Comparison of ENCODE assay signal across 8 mouse cellular contexts in genomic region chr4:116707666-116708065, GRCm38 (mm10). TPM values are rescaled to one million over a fixed set of nuclear protein-coding genes. Genes with fewer than 3 reads are reported as not detected.
A peak's percentile ranks its signal among the peaks of the same experiment; 100 is the strongest.
DNase-seq lines count a peak whose midpoint lies in the region; ATAC-seq and TF ChIP-seq lines count a peak whose summit lies in the region.

No protein-coding gene starts in this region.

- 0 out of 2 replicates have a peak, but pooled peaks cover 3% of the 10 kb centered on the region for H3K36me3 ChIP-seq in heart, embryonic 11.5 days (ENCODE audit: control insufficient read depth, insufficient read depth, low read length)
- H3K36me3 ChIP-seq in thymus, adult 2 months (ENCODE audit: control insufficient read depth, insufficient read depth, low read length) = no peaks in the 10 kb centered on the region
- no peaks in the 10 kb centered on the region for H3K36me3 ChIP-seq in intestine, embryonic 16.5 days (ENCODE audit: control insufficient read depth, insufficient read depth, low read length)
- H3K36me3 ChIP-seq in myocyte (ENCODE audit: control insufficient read depth, insufficient read depth) = peaks cover 4% of the 10 kb centered on the region

- peak overlapping the region; percentile 81 for H3K9ac ChIP-seq in heart, embryonic 11.5 days (ENCODE audit: low read depth, low read length)
- peak overlapping the region; percentile 72 for H3K9ac ChIP-seq in intestine, embryonic 16.5 days (ENCODE audit: low read depth, low read length)

- peak overlapping the region; percentile 88 for H3K4me2 ChIP-seq in heart, embryonic 11.5 days
- peak overlapping the region; percentile 77 for H3K4me2 ChIP-seq in intestine, embryonic 16.5 days (ENCODE audit: low read depth, low read length)
- peak overlapping the region; percentile 61 for H3K4me2 ChIP-seq in myocyte (ENCODE audit: low read depth)

- no peaks in the 10 kb centered on the region for H3K9me3 ChIP-seq in heart, embryonic 11.5 days (replicated peaks; ENCODE audit: control insufficient read depth, low read length)
- no peaks in the 10 kb centered on the region for H3K9me3 ChIP-seq in intestine, embryonic 16.5 days (ENCODE audit: control insufficient read depth, low read length)

- no peaks in the 10 kb centered on the region for H3K79me2 ChIP-seq in myocyte (ENCODE audit: control insufficient read depth, insufficient read depth)

- no peaks in the 10 kb centered on the region for H3K27me3 ChIP-seq in heart, embryonic 11.5 days (ENCODE audit: control insufficient read depth, insufficient read depth, low read length)
- no peaks in the 10 kb centered on the region for H3K27me3 ChIP-seq in thymus, adult 2 months (ENCODE audit: control insufficient read depth, insufficient read depth, low read length)
- H3K27me3 ChIP-seq in intestine, embryonic 16.5 days (replicated peaks; ENCODE audit: control insufficient read depth, insufficient read depth, low read length) = no peaks in the 10 kb centered on the region
- no peaks in the 10 kb centered on the region for H3K27me3 ChIP-seq in myocyte (ENCODE audit: control insufficient read depth, insufficient read depth, insufficient read length)

- DNase-seq in heart, postnatal 36 days = no peak
- DNase-seq in thymus, adult 2 months = no peak
- DNase-seq in thymus, postnatal 36 days = no peak
- DNase-seq in ovary, postnatal 10 days (ENCODE audit: low spot score) = no peak
- DNase-seq in thymus, adult 18-20 months = no peak

- TF ChIP-seq CTCF in thymus, adult 2 months (IDR thresholded peaks at IDR 0.05; ENCODE audit: borderline replicate concordance, control insufficient read depth, extremely low read depth, insufficient read depth, low read length, poor library complexity) = no peak

- peak overlapping the region; percentile 70 for H3K4me3 ChIP-seq in heart, embryonic 11.5 days (ENCODE audit: low read depth, low read length)
- peak overlapping the region; percentile 60 for H3K4me3 ChIP-seq in thymus, adult 2 months (ENCODE audit: control insufficient read depth, insufficient read depth, low read length)
- H3K4me3 ChIP-seq in intestine, embryonic 16.5 days (ENCODE audit: low read length) = peak overlapping the region; percentile 74
- H3K4me3 ChIP-seq in myocyte = peak overlapping the region; percentile 34

- no peak overlapping the region for H3ac ChIP-seq in myocyte (ENCODE audit: control insufficient read depth, insufficient read length)

- no peak for ATAC-seq in heart, embryonic 11.5 days (replicated peaks; ENCODE audit: insufficient number of reproducible peaks, low FRiP score, low TSS enrichment)
- ATAC-seq in intestine, embryonic 16.5 days = no peak

- no peak overlapping the region for H3K27ac ChIP-seq in heart, embryonic 11.5 days (ENCODE audit: low read depth, low read length)
- H3K27ac ChIP-seq in thymus, adult 2 months (ENCODE audit: control insufficient read depth, insufficient read depth, low read length) = no peak overlapping the region
- no peak overlapping the region for H3K27ac ChIP-seq in intestine, embryonic 16.5 days (ENCODE audit: low read length)

- intact Hi-C loops in heart, postnatal 36 days (cut with DNase I) = loop anchor here (2.0 kb wide), 1 partner anchor 15 kb away; no protein-coding TSS in a partner anchor

- H3K4me1 ChIP-seq in heart, embryonic 11.5 days (ENCODE audit: control insufficient read depth, insufficient read depth, low read length) = peaks cover 8% of the 10 kb centered on the region; the same call in 1 of the 2 replicates
- 0 out of 2 replicates have a peak, but pooled peaks cover 5% of the 10 kb centered on the region for H3K4me1 ChIP-seq in thymus, adult 2 months (replicated peaks; ENCODE audit: control insufficient read depth, insufficient read depth, low read length)
- peaks cover 6% of the 10 kb centered on the region; the same call in 1 of the 2 replicates for H3K4me1 ChIP-seq in intestine, embryonic 16.5 days (ENCODE audit: control insufficient read depth, insufficient read depth, low read length)

- 21% methylated on average over 9 of the region's 9 CpGs for WGBS in heart, embryonic 11.5 days (ENCODE audit: insufficient replicate concordance)
- 7% methylated on average over 9 of the region's 9 CpGs for WGBS in thymus, adult 2 months
- 11% methylated on average over 9 of the region's 9 CpGs for WGBS in intestine, embryonic 16.5 days

- TF ChIP-seq POLR2A in thymus, adult 2 months (IDR thresholded peaks at IDR 0.05; ENCODE audit: control insufficient read depth, extremely low read depth, insufficient read depth, low read length, poor library complexity) = no peak
- TF ChIP-seq POLR2A in myocyte (IDR thresholded peaks at IDR 0.05; ENCODE audit: insufficient read length, low read depth) = peak; percentile 10

TF ChIP-seq in myocyte, 11 proteins besides CTCF, POLR2A, EP300 and RAD21:
- no peak for TF ChIP-seq USF1 (IDR thresholded peaks at IDR 0.05; ENCODE audit: low read depth)
- no peak for TF ChIP-seq E2F4 (IDR thresholded peaks at IDR 0.05; ENCODE audit: insufficient read depth)
- no peak for TF ChIP-seq REST (IDR thresholded peaks at IDR 0.05; ENCODE audit: insufficient read depth, insufficient read length)
- TF ChIP-seq TCF3 (IDR thresholded peaks at IDR 0.05; ENCODE audit: insufficient read length, low read depth) = no peak
- TF ChIP-seq MYOD1 (IDR thresholded peaks at IDR 0.05; ENCODE audit: control insufficient read depth in 1 of 3, insufficient read length in 2 of 3, low read depth in 2 of 3) = no peak
- TF ChIP-seq CEBPB (IDR thresholded peaks at IDR 0.05; ENCODE audit: insufficient read depth, poor library complexity, severe bottlenecking) = no peak
- no peak for TF ChIP-seq TCF12 (IDR thresholded peaks at IDR 0.05; ENCODE audit: insufficient read depth, poor library complexity, severe bottlenecking)
- no peak for TF ChIP-seq MYOG (IDR thresholded peaks at IDR 0.05; ENCODE audit: control insufficient read depth in 1 of 3, insufficient read depth in 1 of 3, insufficient read length in 2 of 3, low read depth in 2 of 3)

RNA-seq across cellular contexts. Expression of gene Mmachc, which starts 0.5 kb away (rescaled TPM):
- 25.5 and 29.1 TPM in 2 replicates for polyA plus RNA-seq in heart, embryonic 11.5 days (2014; fragmentation: Nextera tagmentation; extraction: Ambion mirVana)
- 10 to 100 TPM; 46.8 to 56.1 TPM for total RNA-seq in heart, postnatal 36 days (2021)
- polyA plus RNA-seq in thymus, adult 2 months (2012; rRNA removed) = 10.5 and 10.8 TPM in 2 replicates
- polyA plus RNA-seq in intestine, embryonic 16.5 days (2015; fragmentation: Nextera tagmentation; extraction: Ambion mirVana) = 20.7 and 22.7 TPM in 2 replicates
- polyA plus RNA-seq in myocyte (2012; fragmentation: generic; extraction: Trizol) = 17.2 TPM

RNA-seq across cellular contexts. Expression of gene Ccdc163, which starts 0.6 kb away (rescaled TPM):
- polyA plus RNA-seq in heart, embryonic 11.5 days (2014; fragmentation: Nextera tagmentation; extraction: Ambion mirVana) = 16.3 and 21.0 TPM in 2 replicates
- 1 to 10 TPM; 5.7 to 6.2 TPM for total RNA-seq in heart, postnatal 36 days (2021)
- polyA plus RNA-seq in thymus, adult 2 months (2012; rRNA removed) = 46.0 and 48.2 TPM in 2 replicates
- 21.3 and 22.6 TPM in 2 replicates for polyA plus RNA-seq in intestine, embryonic 16.5 days (2015; fragmentation: Nextera tagmentation; extraction: Ambion mirVana)
- 18.9 TPM for polyA plus RNA-seq in myocyte (2012; fragmentation: generic; extraction: Trizol)

RNA-seq across cellular contexts. Expression of gene Tesk2, which starts 13.1 kb away (rescaled TPM):
- 3.2 and 4.6 TPM in 2 replicates for polyA plus RNA-seq in heart, embryonic 11.5 days (2014; fragmentation: Nextera tagmentation; extraction: Ambion mirVana)
- total RNA-seq in heart, postnatal 36 days (2021) = 1 to 10 TPM; 1.9 to 2.5 TPM
- 4.4 and 5.0 TPM in 2 replicates for polyA plus RNA-seq in thymus, adult 2 months (2012; rRNA removed)
- polyA plus RNA-seq in intestine, embryonic 16.5 days (2015; fragmentation: Nextera tagmentation; extraction: Ambion mirVana) = 10.4 and 11.6 TPM in 2 replicates
- polyA plus RNA-seq in myocyte (2012; fragmentation: generic; extraction: Trizol) = 3.8 TPM

RNA-seq across cellular contexts. Expression of gene Prdx1, which starts 22.3 kb away (rescaled TPM):
- 1,014 and 1,024 TPM in 2 replicates for polyA plus RNA-seq in heart, embryonic 11.5 days (2014; fragmentation: Nextera tagmentation; extraction: Ambion mirVana)
- 100 to 1,000 TPM; 476 to 489 TPM for total RNA-seq in heart, postnatal 36 days (2021)
- 61.8 and 99.5 TPM in 2 replicates for polyA plus RNA-seq in thymus, adult 2 months (2012; rRNA removed)
- polyA plus RNA-seq in intestine, embryonic 16.5 days (2015; fragmentation: Nextera tagmentation; extraction: Ambion mirVana) = 1,384 and 1,485 TPM in 2 replicates
- 231 TPM for polyA plus RNA-seq in myocyte (2012; fragmentation: generic; extraction: Trizol)

RNA-seq across cellular contexts. Expression of gene Akr1a1, which starts 56.2 kb away (rescaled TPM):
- polyA plus RNA-seq in heart, embryonic 11.5 days (2014; fragmentation: Nextera tagmentation; extraction: Ambion mirVana) = 645 and 676 TPM in 2 replicates
- total RNA-seq in heart, postnatal 36 days (2021) = 100 to 1,000 TPM; 272 to 290 TPM
- polyA plus RNA-seq in thymus, adult 2 months (2012; rRNA removed) = 490 and 565 TPM in 2 replicates
- 928 and 934 TPM in 2 replicates for polyA plus RNA-seq in intestine, embryonic 16.5 days (2015; fragmentation: Nextera tagmentation; extraction: Ambion mirVana)
- polyA plus RNA-seq in myocyte (2012; fragmentation: generic; extraction: Trizol) = 746 TPM
